Mouse (Mus musculus): ENCODE measurements around the gene Epo. TPM values are rescaled to one million over a fixed set of nuclear protein-coding genes. Genes with fewer than 3 reads are reported as not detected.

Gene Epo
- polyA plus RNA-seq, 1 experiment from 2014 or later = not detected

DNA sequence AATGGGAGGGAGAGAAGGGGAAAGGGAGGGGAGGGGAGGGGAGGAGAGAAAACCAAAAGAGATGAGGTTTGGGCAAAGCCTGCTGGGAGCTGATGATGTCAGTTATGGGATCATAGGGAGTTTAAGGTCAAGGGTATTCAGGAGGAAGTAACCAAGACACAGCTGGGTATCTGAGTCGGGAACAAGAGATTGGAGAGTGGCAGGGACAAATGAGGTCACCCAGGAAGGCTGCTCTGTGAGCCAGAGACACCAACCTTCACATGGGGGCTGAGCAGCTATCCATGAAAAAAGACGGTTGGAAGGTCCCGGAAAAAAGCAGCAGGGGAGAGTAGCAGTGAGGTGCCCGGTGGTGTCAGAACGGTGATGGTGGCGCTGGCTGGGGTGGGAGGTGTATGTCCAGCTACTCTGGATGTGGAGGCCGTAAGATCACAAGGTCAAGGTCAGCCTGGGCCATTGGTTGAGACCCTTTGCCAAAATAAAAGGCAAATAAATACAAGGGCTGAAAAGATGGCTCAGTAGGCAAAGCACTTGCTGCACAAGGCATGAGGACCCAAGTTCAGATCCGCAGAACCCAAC, 35.3 kb upstream of the Epo start:
- H3K4me2 ChIP-seq (ENCODE audit: low read length) = no peak overlapping the region
- H3K27me3 ChIP-seq (replicated peaks; ENCODE audit: control insufficient read depth, insufficient read depth, low read length) = no peaks in the 10 kb centered on the region
- no peaks in the 10 kb centered on the region for H3K4me1 ChIP-seq (replicated peaks; ENCODE audit: control insufficient read depth, insufficient read depth, low read length)
- no peak overlapping the region for H3K9ac ChIP-seq (replicated peaks; ENCODE audit: low read depth, low read length)
- ATAC-seq = no peak
- H3K4me3 ChIP-seq (replicated peaks; ENCODE audit: low read length) = no peak overlapping the region
- peaks cover 6% of the 10 kb centered on the region for H3K36me3 ChIP-seq (ENCODE audit: control insufficient read depth, insufficient read depth)
- H3K27ac ChIP-seq (ENCODE audit: low read length) = no peak overlapping the region
- 89% methylated on average over 8 of the region's 8 CpGs for WGBS
- H3K9me3 ChIP-seq (ENCODE audit: control insufficient read depth, low read length) = no peaks in the 10 kb centered on the region

- Histone ChIP-seq H3K9ac (replicated peaks; ENCODE audit: low read depth, low read length) (no peak overlapping the region), H3K9me3 (ENCODE audit: control insufficient read depth, low read length) (no peaks in the 10 kb centered on the region), H3K4me3 (replicated peaks; ENCODE audit: low read length) (no peak overlapping the region), H3K4me2 (ENCODE audit: low read length) (no peak overlapping the region), H3K4me1 (replicated peaks; ENCODE audit: control insufficient read depth, insufficient read depth, low read length) (no peaks in the 10 kb centered on the region; the same call in 1 of the 2 replicates), H3K27me3 (replicated peaks; ENCODE audit: control insufficient read depth, insufficient read depth, low read length) (no peaks in the 10 kb centered on the region), H3K36me3 (ENCODE audit: control insufficient read depth, insufficient read depth) (peaks cover 6% of the 10 kb centered on the region), H3K27ac (ENCODE audit: low read length) (no peak overlapping the region)
- ATAC-seq = no peak
- 94% methylated on average over 5 of the region's 5 CpGs for WGBS
Observed at GRCm38 (mm10) chr5:137566416-137566815, 33.4 kb upstream of the Epo start.

- Histone ChIP-seq H3K4me3 (replicated peaks; ENCODE audit: low read length) (no peak overlapping the region), H3K27me3 (replicated peaks; ENCODE audit: control insufficient read depth, insufficient read depth, low read length) (no peaks in the 10 kb centered on the region), H3K27ac (ENCODE audit: low read length) (no peak overlapping the region), H3K9ac (replicated peaks; ENCODE audit: low read depth, low read length) (no peak overlapping the region), H3K36me3 (ENCODE audit: control insufficient read depth, insufficient read depth) (peaks cover 6% of the 10 kb centered on the region), H3K4me2 (ENCODE audit: low read length) (no peak overlapping the region), H3K4me1 (replicated peaks; ENCODE audit: control insufficient read depth, insufficient read depth, low read length) (no peaks in the 10 kb centered on the region; the same call in 1 of the 2 replicates), H3K9me3 (ENCODE audit: control insufficient read depth, low read length) (no peaks in the 10 kb centered on the region)
- no peak for ATAC-seq
- WGBS = 74% methylated on average over 6 of the region's 6 CpGs
Observed at GRCm38 (mm10) chr5:137565744-137566143, 32.7 kb upstream of the Epo start.

DNA sequence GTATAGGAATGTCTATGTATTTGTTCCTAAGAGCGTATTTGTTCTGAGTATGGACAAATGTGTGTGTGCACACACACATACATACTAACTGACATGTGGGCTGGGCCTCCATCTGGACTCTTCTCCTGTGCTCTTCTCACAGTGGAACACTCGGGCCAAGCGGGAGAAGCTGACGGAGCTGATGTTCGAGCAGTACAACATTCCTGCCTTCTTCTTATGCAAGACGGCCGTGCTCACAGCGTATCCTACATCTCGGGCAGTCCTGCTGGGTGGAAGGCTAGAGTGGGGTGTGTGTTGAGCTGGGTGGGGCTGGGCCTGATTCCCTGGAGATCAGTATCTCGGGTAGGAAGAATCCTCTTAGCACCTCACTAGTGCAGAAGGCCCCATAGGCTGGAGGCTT, 29.9 kb upstream of the Epo start:
- Histone ChIP-seq H3K9ac (replicated peaks; ENCODE audit: low read depth, low read length) (no peak overlapping the region), H3K9me3 (ENCODE audit: control insufficient read depth, low read length) (no peaks in the 10 kb centered on the region), H3K4me1 (replicated peaks; ENCODE audit: control insufficient read depth, insufficient read depth, low read length) (no peaks in the 10 kb centered on the region; the same call in 1 of the 2 replicates), H3K36me3 (ENCODE audit: control insufficient read depth, insufficient read depth) (peaks cover 6% of the 10 kb centered on the region), H3K4me3 (replicated peaks; ENCODE audit: low read length) (no peak overlapping the region), H3K4me2 (ENCODE audit: low read length) (no peak overlapping the region), H3K27ac (ENCODE audit: low read length) (no peak overlapping the region), H3K27me3 (replicated peaks; ENCODE audit: control insufficient read depth, insufficient read depth, low read length) (no peaks in the 10 kb centered on the region)
- 76% methylated on average over 10 of the region's 10 CpGs for WGBS
- no peak for ATAC-seq

DNA sequence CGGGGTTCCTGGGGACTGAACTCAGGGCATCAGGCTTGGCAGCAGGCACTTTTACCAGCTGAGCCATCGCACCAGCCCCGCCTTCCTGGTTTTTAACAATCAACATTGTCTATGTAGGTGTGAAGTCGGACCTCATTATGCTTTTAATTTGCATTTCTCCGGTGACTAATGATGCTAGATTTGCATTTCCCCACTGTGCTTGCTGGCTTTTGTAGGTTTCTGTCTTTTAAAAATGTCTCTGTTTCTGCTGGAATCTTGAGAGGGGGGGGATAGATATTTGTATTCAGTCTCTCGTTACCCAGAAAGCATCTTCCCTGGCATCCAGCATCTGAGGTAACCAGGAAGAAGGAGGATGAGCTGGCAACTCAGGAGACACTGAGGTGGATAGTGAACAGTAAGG, 28.5 kb upstream of the Epo start:
- no peaks in the 10 kb centered on the region for H3K27me3 ChIP-seq (replicated peaks; ENCODE audit: control insufficient read depth, insufficient read depth, low read length)
- peaks cover 4% of the 10 kb centered on the region for H3K36me3 ChIP-seq (ENCODE audit: control insufficient read depth, insufficient read depth)
- 40% methylated on average over 6 of the region's 6 CpGs for WGBS
- H3K4me2 ChIP-seq (ENCODE audit: low read length) = no peak overlapping the region
- H3K9me3 ChIP-seq (ENCODE audit: control insufficient read depth, low read length) = no peaks in the 10 kb centered on the region
- no peak overlapping the region for H3K4me3 ChIP-seq (replicated peaks; ENCODE audit: low read length)
- H3K4me1 ChIP-seq (replicated peaks; ENCODE audit: control insufficient read depth, insufficient read depth, low read length) = no peaks in the 10 kb centered on the region; the same call in 1 of the 2 replicates
- H3K9ac ChIP-seq (replicated peaks; ENCODE audit: low read depth, low read length) = no peak overlapping the region
- H3K27ac ChIP-seq (ENCODE audit: low read length) = no peak overlapping the region
- ATAC-seq = no peak

DNA sequence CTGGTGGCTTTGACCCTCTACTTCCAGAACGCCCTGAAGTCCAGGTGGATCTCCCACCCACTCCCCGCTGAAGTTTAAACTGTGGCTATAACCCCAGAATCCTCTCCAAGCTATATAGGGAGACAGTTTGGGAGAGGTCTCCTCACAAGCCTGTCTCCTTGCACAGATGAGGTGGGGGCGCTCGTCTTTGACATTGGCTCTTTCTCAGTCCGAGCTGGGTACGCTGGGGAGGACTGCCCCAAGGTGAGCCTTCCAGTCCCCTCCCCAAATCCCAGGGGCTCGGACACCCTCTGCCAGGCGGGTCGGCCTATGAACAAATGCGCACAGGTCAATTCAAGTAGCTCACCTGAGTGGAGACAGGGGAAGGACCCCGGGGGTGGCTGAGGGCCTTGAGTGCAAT, 20.9 kb upstream of the Epo start:
- Histone ChIP-seq H3K9me3 (ENCODE audit: control insufficient read depth, low read length) (no peaks in the 10 kb centered on the region), H3K27me3 (replicated peaks; ENCODE audit: control insufficient read depth, insufficient read depth, low read length) (no peaks in the 10 kb centered on the region), H3K4me3 (replicated peaks; ENCODE audit: low read length) (peak overlapping the region; percentile 61), H3K4me1 (replicated peaks; ENCODE audit: control insufficient read depth, insufficient read depth, low read length) (peaks cover 8% of the 10 kb centered on the region), H3K27ac (ENCODE audit: low read length) (peak overlapping the region; percentile 64), H3K36me3 (ENCODE audit: control insufficient read depth, insufficient read depth) (no peaks in the 10 kb centered on the region), H3K4me2 (ENCODE audit: low read length) (peak overlapping the region; percentile 51), H3K9ac (replicated peaks; ENCODE audit: low read depth, low read length) (peak overlapping the region; percentile 71)
- no peak; the same call in 1 of the 2 replicates for ATAC-seq
- 46% methylated on average over 11 of the region's 11 CpGs for WGBS

GRCm38 (mm10) chr5:137553411-137553837, 20.4 kb upstream of the Epo start, which contains the start of gene Actl6b:
Actl6b (plus strand) TSS chr5:137553517.
- ATAC-seq = peak; percentile 98
- H3K9me3 ChIP-seq (ENCODE audit: control insufficient read depth, low read length) = no peaks in the 10 kb centered on the region
- peak within 1 kb of the TSS; percentile 61 for H3K4me3 ChIP-seq (replicated peaks; ENCODE audit: low read length)
- H3K4me1 ChIP-seq (replicated peaks; ENCODE audit: control insufficient read depth, insufficient read depth, low read length) = peaks cover 8% of the 10 kb centered on the region
- H3K27ac ChIP-seq (ENCODE audit: low read length) = peak within 1 kb of the TSS; percentile 64
- H3K4me2 ChIP-seq (ENCODE audit: low read length) = peak within 1 kb of the TSS; percentile 51
- H3K27me3 ChIP-seq (replicated peaks; ENCODE audit: control insufficient read depth, insufficient read depth, low read length) = no peaks in the 10 kb centered on the region
- 0% methylated on average over 31 of the region's 37 CpGs for WGBS
- no peaks in the 10 kb centered on the region for H3K36me3 ChIP-seq (ENCODE audit: control insufficient read depth, insufficient read depth)
- peak within 1 kb of the TSS; percentile 71 for H3K9ac ChIP-seq (replicated peaks; ENCODE audit: low read depth, low read length)

DNA sequence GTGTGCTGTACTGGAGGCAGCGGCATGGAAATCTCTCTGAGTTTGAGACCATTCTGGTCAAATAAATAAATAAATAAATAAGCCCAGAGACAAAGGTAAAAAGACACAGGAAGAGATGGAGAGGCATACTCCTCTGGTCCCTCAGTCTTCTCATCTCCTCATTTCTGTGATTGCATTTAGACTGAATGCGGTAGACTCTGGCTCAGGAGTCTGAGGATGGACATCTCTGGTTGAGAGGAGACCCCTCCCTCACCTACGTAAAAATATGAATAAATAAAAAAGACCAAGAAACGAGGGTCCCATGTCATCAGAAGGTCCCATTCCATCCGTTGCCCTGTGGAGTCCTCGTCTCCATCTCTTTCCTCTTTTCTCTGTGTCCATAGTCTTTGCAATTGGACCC, 20.0 kb upstream of the Epo start:
- Histone ChIP-seq H3K27me3 (replicated peaks; ENCODE audit: control insufficient read depth, insufficient read depth, low read length) (no peaks in the 10 kb centered on the region), H3K4me1 (replicated peaks; ENCODE audit: control insufficient read depth, insufficient read depth, low read length) (peaks cover 8% of the 10 kb centered on the region), H3K27ac (ENCODE audit: low read length) (peak overlapping the region; percentile 64), H3K9me3 (ENCODE audit: control insufficient read depth, low read length) (no peaks in the 10 kb centered on the region), H3K4me3 (replicated peaks; ENCODE audit: low read length) (peak overlapping the region; percentile 61), H3K4me2 (ENCODE audit: low read length) (peak overlapping the region; percentile 51), H3K36me3 (ENCODE audit: control insufficient read depth, insufficient read depth) (no peaks in the 10 kb centered on the region), H3K9ac (replicated peaks; ENCODE audit: low read depth, low read length) (peak overlapping the region; percentile 71)
- 24% methylated on average over 6 of the region's 6 CpGs for WGBS
- ATAC-seq = peak; percentile 36; the same call in 1 of the 2 replicates

DNA sequence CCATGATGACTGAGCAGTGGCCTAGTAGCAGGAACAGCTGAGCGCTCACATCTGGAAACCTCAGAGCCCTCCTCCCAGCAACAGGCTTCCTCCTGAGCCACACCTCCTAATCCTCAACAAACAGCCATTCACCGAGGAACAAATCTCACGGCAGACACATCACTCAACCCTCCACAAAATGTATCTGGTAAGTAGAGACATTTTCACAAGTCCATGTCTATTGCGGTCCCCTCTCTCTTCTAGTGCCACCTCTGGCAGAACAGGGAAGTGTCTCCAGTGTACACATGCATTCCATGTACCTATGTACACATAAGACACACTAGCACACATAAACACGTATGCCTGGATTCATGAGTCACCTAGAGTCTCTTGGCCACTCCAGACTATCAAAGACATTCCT, 18.1 kb upstream of the Epo start:
- no peaks in the 10 kb centered on the region for H3K27me3 ChIP-seq (replicated peaks; ENCODE audit: control insufficient read depth, insufficient read depth, low read length)
- 75% methylated on average over 5 of the region's 5 CpGs for WGBS
- H3K9ac ChIP-seq (replicated peaks; ENCODE audit: low read depth, low read length) = no peak overlapping the region
- no peak overlapping the region for H3K27ac ChIP-seq (ENCODE audit: low read length)
- peaks cover 8% of the 10 kb centered on the region for H3K4me1 ChIP-seq (replicated peaks; ENCODE audit: control insufficient read depth, insufficient read depth, low read length)
- no peak for ATAC-seq
- H3K9me3 ChIP-seq (ENCODE audit: control insufficient read depth, low read length) = no peaks in the 10 kb centered on the region
- H3K4me3 ChIP-seq (replicated peaks; ENCODE audit: low read length) = no peak overlapping the region
- no peaks in the 10 kb centered on the region for H3K36me3 ChIP-seq (ENCODE audit: control insufficient read depth, insufficient read depth)
- no peak overlapping the region for H3K4me2 ChIP-seq (ENCODE audit: low read length)

- peaks cover 8% of the 10 kb centered on the region for H3K4me1 ChIP-seq (replicated peaks; ENCODE audit: control insufficient read depth, insufficient read depth, low read length)
- H3K27me3 ChIP-seq (replicated peaks; ENCODE audit: control insufficient read depth, insufficient read depth, low read length) = no peaks in the 10 kb centered on the region
- H3K9ac ChIP-seq (replicated peaks; ENCODE audit: low read depth, low read length) = no peak overlapping the region
- H3K27ac ChIP-seq (ENCODE audit: low read length) = no peak overlapping the region
- 87% methylated on average over 2 of the region's 2 CpGs for WGBS
- H3K4me3 ChIP-seq (replicated peaks; ENCODE audit: low read length) = no peak overlapping the region
- H3K36me3 ChIP-seq (ENCODE audit: control insufficient read depth, insufficient read depth) = no peaks in the 10 kb centered on the region
- H3K4me2 ChIP-seq (ENCODE audit: low read length) = no peak overlapping the region
- ATAC-seq = no peak
- no peaks in the 10 kb centered on the region for H3K9me3 ChIP-seq (ENCODE audit: control insufficient read depth, low read length)
Observed at GRCm38 (mm10) chr5:137549840-137550239, 16.8 kb upstream of the Epo start.

Data from forebrain, embryonic 16.5 days (tissue).